Mouse (Mus musculus) ES-Bruce4 (cell line): Measurements from ENCODE around the gene Eif4a1.

Source experiments
- CTCF ChIP-seq: IDR thresholded peaks from one replicate; pipeline ENCODE4 v1.8.1; 2011; ENCODE audit warnings: low read depth, low read length
- POLR2A ChIP-seq: IDR thresholded peaks from one replicate; pipeline ENCODE4 v1.8.1; 2011; ENCODE audit warnings: low read length; ENCODE audit not compliant: insufficient read depth

- TF ChIP-seq POLR2A: no peak
- no peak for TF ChIP-seq CTCF
Measured at GRCm38 (mm10) chr11:69718661-69719060, 46.4 kb upstream of the Eif4a1 start.
